Mouse (Mus musculus): ENCODE data around the gene Gstm5.
"Not testable (repeated sequence)": the region's sequence is repeated elsewhere in the genome, so short reads cannot be mapped to it uniquely, and the experiment has no call there.

Gene Gstm5

DNA sequence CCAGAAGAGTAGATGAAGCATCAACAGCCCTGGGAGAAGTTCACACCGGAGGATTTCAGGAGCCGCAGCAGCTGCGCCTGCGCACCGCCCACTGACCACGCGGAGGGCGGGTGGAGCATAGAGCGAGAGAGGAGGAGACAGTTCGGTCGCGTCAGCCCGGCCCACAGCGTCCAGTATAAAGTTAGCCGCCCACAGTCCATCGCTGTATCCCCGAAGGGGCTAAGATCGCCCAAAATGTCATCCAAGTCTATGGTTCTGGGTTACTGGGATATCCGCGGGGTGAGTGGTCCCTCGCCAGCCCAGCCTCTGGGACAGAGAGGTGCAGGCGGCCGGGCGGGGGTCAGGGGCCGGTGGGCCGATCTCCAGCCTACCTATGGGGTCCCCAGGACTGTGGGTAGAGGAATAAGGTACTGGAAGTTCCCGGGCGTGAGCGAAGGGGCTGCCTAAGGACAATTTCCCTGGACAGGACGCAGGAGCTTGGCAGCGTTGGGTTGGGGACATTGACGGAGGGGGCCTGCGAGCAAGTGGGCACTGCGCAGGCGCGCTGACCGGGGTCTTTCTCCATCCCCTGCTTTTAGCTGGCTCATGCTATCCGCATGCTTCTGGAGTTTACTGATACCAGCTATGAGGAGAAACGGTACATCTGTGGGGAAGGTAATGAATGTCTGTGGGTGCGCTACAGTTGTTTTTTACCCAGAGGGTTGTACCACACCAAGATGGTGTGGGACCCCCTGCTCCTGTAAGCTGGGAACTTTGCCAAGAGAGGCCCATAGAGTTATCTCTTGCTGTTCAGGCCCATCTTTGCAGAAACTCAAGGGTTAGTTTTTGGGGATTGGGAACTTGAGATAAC, at the start of gene Gstm5:
Gstm5 (plus strand) TSS at position 102 of the 850 bp plus-strand sequence.
- DNase-seq (ENCODE audit: low spot score): peak; percentile 82

DNA sequence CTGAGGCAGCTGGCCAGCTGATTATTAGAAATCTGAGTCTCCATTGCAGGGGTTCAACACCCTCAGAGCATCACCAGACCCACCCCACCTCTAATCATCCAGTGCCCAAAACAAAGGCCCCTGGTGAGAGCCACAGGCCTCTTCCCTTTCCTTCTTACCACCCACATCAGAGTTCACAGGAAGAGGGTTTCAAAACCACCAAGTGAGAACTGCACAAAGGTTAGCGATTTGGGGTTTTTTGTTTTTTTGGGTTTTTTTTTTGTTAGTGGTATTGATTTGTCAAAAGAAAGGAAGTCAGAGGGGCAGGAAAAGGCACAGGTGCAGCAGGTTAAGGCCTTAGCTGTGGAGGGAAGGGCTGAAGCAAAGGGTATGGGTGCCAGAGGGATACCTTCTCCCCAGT, 49.4 kb upstream of the Gstm5 start:
- no peak for DNase-seq (ENCODE audit: low spot score)

DNA sequence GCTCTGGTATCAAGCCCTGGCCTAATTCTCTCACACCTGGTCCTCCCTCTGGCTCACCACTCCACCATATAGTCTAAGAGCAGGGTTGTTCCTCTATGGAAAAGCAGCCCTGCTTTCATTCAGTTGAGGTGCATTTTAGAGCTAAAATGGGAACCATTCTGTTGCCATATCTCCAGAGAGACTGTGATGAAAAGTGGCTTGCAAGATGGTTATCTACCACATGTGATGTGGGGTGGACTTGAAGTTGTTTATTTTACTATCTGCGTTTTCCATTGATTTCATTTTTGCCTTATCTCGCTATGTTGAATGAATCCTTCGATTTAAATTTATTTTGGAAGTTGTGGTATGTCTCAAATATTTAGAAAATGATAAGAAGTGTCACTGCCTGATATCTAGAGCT, 48.8 kb upstream of the Gstm5 start:
- no peak for DNase-seq (ENCODE audit: low spot score)

DNA sequence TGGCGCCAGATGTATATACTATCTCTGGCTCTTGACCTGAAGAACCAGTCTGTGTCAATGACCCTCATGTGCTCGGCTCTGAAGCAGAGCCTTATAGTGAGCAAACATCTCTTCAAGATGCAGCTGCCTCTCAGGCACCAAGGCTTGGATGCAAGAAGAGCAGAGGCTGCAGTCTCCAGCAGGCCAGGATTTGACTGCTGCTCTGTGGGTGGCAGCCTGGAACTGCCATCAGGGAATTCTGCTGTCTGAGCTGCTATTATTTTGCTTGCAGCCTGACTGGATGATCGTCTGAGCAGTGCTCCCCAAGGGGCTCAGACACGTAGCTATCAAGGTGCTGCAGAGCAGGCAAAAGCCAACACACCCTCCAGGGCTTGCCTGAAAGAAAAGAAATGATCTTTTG, 47.5 kb upstream of the Gstm5 start:
- DNase-seq (ENCODE audit: low spot score): no peak

DNA sequence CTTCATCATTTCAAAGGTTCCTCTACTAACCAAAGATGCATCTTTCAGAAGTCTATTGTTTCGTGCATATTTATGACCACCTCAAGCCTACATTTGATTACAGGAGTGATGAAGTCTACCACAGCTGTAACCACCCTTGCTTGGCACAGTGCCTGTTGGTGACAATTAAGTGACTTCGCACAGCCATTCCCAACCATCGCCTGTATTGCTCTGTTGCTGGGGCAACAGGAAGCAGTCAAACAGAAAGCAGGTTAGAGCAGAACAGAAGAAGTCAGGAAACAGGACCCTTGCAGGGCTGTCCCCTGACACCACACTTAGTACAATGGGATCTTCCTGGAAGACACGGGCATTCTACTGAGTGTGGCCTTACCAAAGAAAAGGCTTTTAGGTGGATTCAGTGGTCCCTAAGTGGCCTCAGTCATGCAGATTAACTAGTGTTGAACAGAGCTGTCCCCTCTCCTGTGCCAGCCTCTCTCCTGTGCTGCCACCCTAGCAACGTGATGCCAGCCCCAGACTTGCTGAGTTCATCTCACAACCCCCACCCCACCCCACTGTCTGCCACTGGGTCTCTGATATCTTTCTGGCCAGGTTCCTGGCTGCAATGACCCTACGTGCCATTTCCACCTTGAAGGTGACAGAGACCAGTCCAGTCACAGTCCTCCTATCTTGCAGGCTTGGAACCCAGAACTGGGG, 46.5 kb upstream of the Gstm5 start:
- DNase-seq (ENCODE audit: low spot score): no peak

DNA sequence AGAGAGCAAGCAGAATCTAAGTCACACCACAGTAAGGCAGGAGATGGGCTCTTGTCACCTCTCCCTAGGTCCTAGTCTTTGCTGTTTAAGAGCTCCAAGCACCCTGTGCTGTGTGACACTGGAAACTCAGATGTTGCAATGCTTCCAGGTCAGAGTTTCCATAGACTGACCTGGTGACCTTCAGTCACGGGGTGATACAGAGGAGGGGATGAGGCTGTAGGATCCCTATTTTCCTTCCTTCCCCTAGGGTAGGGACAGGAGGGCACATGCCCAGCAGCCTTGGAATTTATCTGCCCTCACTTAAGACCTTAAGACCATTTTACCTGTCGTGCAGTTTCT, 46.0 kb upstream of the Gstm5 start:
- DNase-seq (ENCODE audit: low spot score): no peak

DNA sequence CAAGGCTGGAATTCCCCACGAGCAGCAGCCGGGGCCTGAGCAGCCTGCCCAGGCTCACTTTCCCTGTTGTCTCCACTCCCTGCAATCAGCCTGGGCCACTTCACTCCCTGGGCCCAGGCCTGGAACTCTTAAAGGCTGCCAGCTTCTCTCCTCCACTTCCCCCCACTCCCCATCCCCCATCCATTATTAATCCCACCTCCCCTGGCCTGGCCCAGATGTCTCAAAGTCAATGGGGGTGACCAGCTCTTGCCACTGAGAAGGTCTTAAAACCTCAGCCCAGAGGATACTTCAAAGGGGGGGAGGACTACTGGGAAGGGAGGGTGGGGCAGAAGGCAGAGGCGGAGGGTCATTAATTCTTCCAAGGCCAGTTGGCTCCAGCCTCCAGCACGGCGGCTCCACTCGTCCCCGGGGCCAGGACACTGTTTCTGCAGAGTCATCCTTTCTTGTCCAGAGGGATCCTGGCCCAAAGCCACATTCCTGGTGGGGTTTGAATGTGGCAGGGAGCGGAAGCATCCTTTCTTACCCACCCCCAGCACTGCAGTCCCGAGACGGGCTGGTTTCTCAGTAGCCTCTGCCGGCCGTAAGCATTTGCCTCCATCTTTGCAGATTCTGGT, 45.1 kb upstream of the Gstm5 start:
- peak; percentile 28 for DNase-seq (ENCODE audit: low spot score)

DNA sequence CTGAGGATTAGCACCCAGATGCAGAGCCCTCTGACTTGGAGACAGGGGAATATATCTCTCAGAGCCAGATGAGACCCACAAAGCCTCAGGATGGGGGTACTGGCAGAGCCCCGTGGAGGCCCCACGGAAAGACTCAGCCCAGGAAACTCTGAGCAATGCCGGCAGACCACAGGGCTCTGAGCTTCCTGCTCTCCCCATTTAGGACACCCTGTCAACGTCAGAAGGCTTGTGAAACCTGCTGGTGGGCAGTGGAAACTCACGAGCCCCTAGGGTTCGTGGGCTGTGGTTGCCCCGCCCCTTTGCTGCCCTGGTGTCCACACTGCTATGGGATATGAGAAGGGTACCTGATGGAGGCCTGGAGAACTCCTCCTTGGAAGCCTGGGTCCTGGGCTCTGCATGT, 42.8 kb upstream of the Gstm5 start:
- DNase-seq (ENCODE audit: low spot score): no peak

DNA sequence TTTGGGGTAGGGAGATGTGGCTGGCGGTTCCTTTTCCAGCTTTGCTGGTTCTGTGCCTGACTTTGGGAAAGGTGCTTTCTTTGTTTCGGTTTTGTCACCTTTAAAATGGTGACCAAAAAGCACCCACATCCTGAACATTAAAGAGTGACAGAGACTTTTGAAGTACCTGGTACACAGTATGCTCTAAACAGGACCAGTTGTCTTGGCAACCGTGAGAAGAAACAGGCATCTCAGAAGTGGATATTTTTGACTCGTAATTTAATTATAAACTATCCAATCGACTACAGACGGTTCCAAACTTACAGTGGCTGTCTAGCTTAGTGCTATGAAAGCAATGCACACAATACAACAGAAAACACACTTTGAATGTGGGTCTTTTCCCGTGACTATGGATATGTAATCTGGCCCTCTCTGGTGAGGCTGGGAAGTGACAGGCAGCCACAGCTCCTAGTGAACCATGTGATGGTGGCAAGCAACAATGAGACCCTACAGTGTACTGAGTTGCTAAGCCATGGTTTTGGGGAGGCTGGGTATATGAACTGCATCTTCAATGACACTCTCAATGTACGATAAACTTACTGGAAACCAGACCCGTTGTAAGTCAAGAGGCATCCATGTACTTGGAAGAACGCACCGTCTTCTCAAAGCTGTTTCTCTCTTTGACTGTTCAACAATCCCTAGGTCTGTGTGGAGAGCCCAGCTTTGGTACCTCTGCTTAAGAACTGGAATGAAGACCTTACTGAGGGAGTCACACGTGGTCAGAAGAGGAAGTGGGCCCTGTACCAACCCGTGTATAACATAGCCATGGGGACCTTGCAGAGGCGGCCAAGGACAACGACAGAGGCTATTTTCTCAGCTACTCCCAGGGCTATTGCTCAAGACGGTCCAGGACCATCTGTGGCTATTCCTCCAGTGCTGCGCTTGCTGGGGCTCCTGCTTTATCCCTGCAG, 42.1 kb upstream of the Gstm5 start:
- DNase-seq (ENCODE audit: low spot score): no peak

DNA sequence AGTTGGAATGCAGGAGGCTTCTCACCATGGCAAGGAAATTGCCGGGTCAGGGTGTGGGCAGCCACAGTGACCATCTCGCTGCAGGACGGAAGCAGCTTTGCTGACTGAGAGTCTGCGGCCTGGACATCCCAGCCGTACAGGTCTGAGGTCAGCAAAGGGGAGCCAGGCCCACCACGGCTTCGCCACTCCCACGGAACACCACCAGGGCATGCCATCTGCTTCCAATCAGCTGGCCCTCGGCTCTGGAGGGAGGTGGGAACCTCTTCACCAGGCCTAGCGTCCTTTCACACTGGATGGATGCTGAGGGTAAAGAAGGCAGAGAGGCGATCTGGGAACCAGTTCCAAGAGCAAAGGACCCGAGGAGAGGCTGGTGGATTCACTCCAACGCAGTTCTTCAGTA, 40.3 kb upstream of the Gstm5 start:
- DNase-seq (ENCODE audit: low spot score): no peak

DNA sequence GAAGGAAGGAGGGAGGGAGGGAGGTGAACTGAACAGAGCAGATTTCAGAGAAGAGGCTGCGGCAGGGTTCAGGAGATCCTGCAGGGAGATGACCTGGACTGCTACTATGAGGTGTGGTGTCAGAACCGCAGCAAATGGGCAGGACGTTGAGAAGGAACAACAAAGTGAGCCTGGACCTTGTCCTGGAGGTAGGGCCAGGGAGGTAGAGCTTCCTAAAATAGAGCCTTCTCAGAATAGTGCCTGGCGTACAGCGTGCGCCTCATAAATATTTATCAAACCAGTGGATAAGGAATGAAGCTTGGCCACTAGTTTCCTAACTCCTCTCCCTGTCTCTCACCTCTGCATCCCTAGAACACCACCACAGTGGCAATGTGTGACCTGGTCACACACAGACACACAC, 38.0 kb upstream of the Gstm5 start:
- DNase-seq (ENCODE audit: low spot score): no peak

DNA sequence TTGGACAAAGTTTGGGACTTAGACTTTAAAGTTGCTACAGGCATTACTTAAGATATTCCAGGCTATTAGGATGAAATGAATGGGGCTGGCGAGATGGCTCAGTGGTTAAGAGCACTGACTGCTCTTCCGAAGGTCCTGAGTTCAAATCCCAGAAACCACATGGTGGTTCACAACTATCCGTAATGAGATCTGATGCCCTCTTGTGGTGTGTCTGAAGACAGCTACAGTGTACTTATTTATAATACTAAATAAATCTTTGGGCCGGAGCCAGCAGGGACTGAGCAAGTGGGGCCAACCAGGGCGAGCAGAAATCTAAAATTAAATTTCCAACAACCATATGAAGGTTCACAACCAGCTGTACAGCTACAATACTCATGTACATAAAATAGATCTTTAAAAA, 34.1 kb upstream of the Gstm5 start:
- DNase-seq (ENCODE audit: low spot score): not testable (repeated sequence)

DNA sequence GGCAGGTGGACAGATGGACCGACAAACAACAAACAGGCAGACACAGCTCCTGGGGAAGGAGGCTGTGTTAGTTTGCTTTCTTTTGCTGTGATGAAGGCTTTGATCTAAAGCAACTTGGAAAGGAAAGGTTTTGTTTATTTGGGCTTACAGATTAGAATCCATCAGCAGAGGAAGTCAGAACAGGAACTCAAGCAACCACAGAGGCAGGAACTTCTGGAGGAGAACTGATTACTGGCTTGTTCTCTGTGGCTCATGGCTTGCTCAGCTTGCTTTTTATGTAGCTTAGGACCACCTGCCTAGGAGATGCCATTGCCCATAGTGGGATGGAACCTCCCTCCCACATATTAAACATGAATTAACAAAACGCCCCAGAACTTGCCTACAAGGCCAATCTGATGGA, 33.1 kb upstream of the Gstm5 start:
- no peak for DNase-seq (ENCODE audit: low spot score)

DNA sequence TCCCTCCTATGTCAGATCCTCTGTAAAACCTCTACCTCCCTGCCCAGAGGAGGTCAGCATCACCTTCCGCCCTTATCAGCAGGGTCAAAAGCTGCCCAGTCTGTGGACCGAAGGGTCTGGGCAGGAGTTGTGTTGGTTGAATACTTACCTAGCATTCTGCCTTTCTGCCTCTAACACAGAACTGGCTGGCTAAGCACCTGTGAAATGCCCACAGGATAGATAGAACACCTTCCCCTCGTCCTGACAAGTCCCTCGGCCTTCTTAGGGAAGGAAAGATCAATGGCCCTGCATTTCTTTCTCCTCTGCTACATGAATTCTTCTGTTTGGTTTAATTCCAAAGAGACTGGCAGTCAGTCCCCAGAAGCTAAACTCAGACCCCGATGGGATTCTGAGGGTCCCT, 32.1 kb upstream of the Gstm5 start:
- DNase-seq (ENCODE audit: low spot score): no peak

DNA sequence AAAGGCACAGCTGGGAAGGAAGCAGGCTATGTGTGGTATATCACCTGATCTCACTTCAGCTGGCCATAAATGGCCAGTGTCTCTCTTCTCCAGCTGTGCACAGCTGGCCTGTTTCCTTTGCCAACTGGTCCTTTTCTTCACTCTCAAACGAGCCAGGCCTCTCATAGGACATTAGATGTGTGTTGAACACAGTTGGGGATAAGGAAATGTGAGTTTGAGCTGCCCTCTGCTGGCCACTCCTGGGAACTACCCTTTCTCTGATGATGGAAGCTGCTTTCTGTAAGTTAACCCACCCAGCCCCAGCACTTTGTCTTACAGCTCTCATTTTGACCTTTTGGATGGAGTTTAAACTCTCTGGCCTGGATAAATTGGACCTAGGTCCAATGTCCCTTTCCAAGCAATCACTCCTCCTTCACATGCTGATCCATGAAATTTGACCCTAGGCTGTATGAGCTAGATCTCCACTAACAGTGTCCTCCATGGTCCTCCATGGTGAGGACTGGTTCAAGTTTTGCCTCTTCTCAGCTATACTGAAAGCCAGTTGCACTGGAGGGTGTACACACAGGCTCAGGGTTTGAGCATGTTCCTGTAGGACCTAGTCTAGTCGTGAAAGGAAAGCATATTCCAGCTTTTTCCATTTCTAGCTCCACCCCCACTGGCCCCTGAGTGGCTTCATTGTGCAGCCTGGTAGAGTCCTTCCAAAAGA, 31.6 kb upstream of the Gstm5 start:
- DNase-seq (ENCODE audit: low spot score): peak; percentile 96

DNA sequence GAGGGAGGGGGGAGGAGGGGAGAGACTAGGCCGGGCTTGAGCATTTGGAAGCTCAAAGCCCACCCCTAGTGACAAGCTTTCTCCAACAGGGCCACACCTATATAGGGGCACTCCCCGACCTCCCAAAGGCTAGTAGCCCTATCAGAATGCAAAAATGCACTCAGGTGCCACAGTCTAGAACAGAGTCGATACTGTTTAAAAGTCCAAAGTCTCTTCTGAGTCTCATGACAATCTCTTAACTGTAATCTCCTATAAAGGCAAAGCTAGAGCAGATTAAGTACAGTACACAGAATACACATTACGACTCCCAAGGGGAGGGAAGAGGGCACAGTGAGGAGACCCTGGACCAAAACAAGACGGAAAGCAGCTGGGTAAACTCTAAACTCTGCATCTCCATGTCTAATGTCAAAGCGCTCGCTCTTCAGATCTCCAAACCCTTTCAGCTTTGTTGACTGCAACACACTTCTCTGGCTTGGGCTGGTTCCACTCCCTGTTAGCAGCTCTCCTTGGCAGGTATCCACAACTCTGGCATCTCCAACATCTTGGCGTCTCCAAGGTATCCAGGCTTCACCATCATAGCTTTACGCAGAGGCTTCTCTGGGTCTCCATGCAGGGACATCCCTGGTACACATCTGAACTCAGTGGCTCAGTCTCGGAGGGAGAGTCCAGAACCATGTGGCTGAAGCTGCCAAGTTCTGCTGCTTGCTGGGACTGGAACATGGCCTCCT, 30.1 kb upstream of the Gstm5 start:
- no peak for DNase-seq (ENCODE audit: low spot score)

DNA sequence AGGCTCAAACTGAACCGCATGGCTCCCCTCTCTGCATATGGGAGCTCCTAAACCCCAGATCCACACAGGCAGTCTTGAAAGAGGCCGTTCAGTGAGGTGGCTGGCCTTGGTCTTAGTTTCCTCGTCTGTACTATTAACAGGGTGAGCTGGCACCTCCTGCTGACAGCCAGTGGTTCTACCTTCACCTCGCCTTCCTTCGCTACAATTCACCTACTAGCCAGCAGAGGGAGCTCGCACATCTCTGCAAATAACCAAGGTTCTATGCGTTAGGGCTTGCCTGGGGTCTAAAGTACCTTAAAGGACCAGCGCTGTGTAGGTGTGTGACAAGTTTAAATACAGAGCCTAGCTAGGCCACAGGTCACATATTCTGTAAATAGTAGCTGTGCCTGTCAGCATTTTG, 28.5 kb upstream of the Gstm5 start:
- peak; percentile 92 for DNase-seq (ENCODE audit: low spot score)

DNA sequence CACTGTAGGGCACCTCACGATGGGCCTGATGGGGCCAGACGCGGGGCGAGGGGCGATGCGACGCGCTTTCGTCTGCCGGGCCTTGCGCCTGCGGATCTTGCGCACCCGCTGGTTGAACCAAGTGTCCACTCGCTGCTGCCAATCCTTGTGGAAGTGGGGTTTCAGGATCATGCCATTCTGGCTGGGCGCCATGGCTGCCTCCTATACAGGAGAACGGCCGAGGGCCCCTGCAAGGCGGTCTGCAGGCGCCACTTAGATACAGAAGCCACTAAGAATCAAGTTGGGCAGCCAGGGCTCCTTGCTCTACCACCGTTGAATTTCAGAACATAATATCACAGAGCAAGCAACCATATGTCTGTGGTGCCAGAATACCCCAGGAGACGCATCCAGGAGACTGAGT, 27.2 kb upstream of the Gstm5 start:
- no peak for DNase-seq (ENCODE audit: low spot score)

DNA sequence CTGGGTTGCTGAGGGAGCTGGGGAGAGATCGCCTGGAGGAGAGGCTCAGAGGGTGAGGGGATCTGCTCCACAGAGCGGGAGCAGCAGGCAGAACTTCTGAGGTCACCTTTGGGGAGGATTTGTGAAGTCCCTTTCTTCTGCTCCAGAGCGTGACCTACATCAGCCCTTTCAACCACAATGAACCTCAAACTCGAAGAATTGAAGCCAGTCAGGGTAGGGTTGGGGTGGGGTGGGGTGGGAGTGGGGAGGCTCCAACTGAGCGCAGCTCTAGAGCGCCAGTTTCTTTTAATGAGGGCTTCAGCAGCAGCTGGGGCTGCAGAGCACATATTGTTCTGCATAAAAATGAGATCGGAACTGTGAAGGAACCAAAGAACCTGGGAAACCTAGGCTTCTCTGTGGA, 26.5 kb upstream of the Gstm5 start:
- no peak for DNase-seq (ENCODE audit: low spot score)

DNA sequence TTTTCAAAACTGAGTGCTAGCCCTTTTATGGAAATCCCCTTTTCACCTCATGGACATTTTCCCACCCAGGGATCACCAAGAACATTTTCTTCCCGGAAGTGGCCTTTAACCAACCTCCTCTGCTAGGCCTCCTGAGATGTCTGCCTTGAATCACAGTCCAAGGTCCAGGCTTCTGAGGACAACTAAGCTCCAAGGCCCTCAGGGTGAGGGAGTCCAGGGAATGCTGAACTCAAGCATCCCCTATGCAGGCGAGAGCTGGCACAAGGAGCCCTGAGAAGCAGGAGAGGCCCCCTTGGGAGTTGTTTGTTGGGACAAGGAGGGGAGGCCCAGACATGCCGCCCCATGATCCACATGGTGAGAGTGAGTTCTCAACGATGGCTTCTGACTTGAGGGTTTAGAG, 25.7 kb upstream of the Gstm5 start:
- no peak for DNase-seq (ENCODE audit: low spot score)
